ENCODE assay signal across 7 mouse cellular contexts in the genomic region with DNA sequence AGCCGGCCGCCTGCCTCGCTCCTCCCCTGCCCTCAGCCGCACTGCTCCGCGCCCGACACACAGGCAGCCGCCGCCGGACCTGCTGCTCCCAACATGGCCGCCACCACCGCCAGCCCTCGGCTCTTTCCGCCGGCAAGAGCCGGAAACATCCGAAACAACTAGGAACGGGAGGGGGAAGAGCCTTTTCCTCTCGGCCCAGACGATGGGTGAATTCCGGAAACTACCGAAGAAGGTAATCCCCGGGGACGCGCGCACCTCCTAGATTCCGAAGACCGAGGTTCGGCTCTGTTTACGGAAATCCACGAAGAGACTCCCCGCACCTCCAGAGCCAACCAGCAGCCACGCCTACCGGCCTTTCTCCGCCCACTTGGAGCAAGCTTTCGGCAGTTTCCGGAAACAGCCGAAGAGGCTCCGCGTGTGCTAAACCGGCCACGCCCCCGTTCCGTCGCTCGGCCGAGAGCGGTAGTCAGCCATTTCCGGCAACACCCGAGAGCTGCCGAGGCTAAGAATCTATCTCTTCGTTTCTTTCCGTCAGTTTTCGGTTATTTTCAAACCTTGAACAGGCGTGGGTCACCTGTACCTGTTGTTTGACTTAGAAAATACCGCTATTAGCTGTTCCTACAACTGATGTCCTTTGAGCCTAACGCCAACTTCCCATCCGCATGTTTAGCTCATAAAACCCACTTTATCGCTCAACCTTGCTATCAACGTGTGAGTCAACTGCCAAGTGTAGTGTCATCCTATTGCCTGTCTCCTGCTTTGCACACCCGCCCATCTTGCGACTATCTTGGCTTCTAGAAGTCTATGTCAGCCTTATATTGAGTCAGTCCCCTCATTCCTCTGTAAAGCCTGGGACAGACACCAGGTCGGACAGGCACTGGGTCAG. TPM values are rescaled to one million over a fixed set of nuclear protein-coding genes. Genes with fewer than 3 reads are reported as not detected.
A peak's percentile ranks its signal among the peaks of the same experiment; 100 is the strongest.
DNase-seq lines count a peak whose midpoint lies in the region; ATAC-seq lines count a peak whose summit lies in the region.

A gene (minus strand): TSS at position 349 of the 886 bp plus-strand sequence.

- peak within 1 kb of the TSS; percentile 87 for H3K9ac ChIP-seq in intestine, embryonic 16.5 days (ENCODE audit: low read depth, low read length)
- peak within 1 kb of the TSS; percentile 98 for H3K9ac ChIP-seq in midbrain, embryonic 11.5 days (ENCODE audit: low read length)

- H3K4me2 ChIP-seq in intestine, embryonic 16.5 days (ENCODE audit: low read depth, low read length) = peak within 1 kb of the TSS; percentile 93
- H3K4me2 ChIP-seq in midbrain, embryonic 11.5 days = peak within 1 kb of the TSS; percentile 90

- peak; percentile 93 for ATAC-seq in intestine, embryonic 16.5 days
- ATAC-seq in midbrain, embryonic 11.5 days (ENCODE audit: low FRiP score) = peak; percentile 96

- H3K36me3 ChIP-seq in intestine, embryonic 16.5 days (ENCODE audit: control insufficient read depth, insufficient read depth, low read length) = no peaks in the 10 kb centered on the region
- no peaks in the 10 kb centered on the region for H3K36me3 ChIP-seq in midbrain, embryonic 11.5 days (ENCODE audit: control insufficient read depth, insufficient read depth, low read length)

- DNase-seq in adrenal gland, adult 8-10 months = peak; percentile 99
- DNase-seq in embryo, embryonic 9.5 days (ENCODE audit: extremely low spot score) = peak; percentile 98
- peak; percentile 97 to 100 for DNase-seq in gastrocnemius, postnatal 4 days (ENCODE audit: low spot score in 2 of 2)
- DNase-seq in left cerebral cortex, postnatal 36 days (ENCODE audit: low spot score in 2 of 2) = peak; percentile 98 to 99
- peak; percentile 100 for DNase-seq in midbrain, embryonic 11.5 days (ENCODE audit: low spot score, missing footprints)
- DNase-seq in skeletal muscle tissue, adult 2 months (ENCODE audit: low read depth, low spot score) = peak; percentile 100

- WGBS in intestine, embryonic 16.5 days = 1% methylated on average over 63 of the region's 63 CpGs
- WGBS in midbrain, embryonic 11.5 days = 2% methylated on average over 63 of the region's 63 CpGs

- peak within 1 kb of the TSS; percentile 74 for H3K4me3 ChIP-seq in intestine, embryonic 16.5 days (ENCODE audit: low read length)
- H3K4me3 ChIP-seq in midbrain, embryonic 11.5 days (ENCODE audit: low read depth, low read length) = peak within 1 kb of the TSS; percentile 91

- H3K9me3 ChIP-seq in intestine, embryonic 16.5 days (ENCODE audit: control insufficient read depth, low read length) = no peaks in the 10 kb centered on the region
- H3K9me3 ChIP-seq in midbrain, embryonic 11.5 days (ENCODE audit: control insufficient read depth, low read length) = no peaks in the 10 kb centered on the region

- intact Hi-C loops in left cerebral cortex, postnatal 36 days (cut with DNase I) = loop anchor here (2.0 to 10.0 kb wide), 5 partner anchors 39 to 287 kb away; a partner anchor contains a TSS

- H3K27ac ChIP-seq in intestine, embryonic 16.5 days (ENCODE audit: low read length) = peak within 1 kb of the TSS; percentile 86
- peak within 1 kb of the TSS; percentile 74 for H3K27ac ChIP-seq in midbrain, embryonic 11.5 days (ENCODE audit: low read depth, low read length)

- H3K27me3 ChIP-seq in intestine, embryonic 16.5 days (replicated peaks; ENCODE audit: control insufficient read depth, insufficient read depth, low read length) = no peaks in the 10 kb centered on the region
- no peaks in the 10 kb centered on the region for H3K27me3 ChIP-seq in midbrain, embryonic 11.5 days (ENCODE audit: control insufficient read depth, insufficient read depth, low read length)

- peaks cover 35% of the 10 kb centered on the region for H3K4me1 ChIP-seq in intestine, embryonic 16.5 days (ENCODE audit: control insufficient read depth, insufficient read depth, low read length)
- H3K4me1 ChIP-seq in midbrain, embryonic 11.5 days (ENCODE audit: control insufficient read depth, insufficient read depth, low read length) = peaks cover 25% of the 10 kb centered on the region

RNA-seq across cellular contexts. Expression of the gene that starts here (rescaled TPM):
- total RNA-seq in adrenal gland, adult 8-10 months (2022) = 10 to 100 TPM; 66.7 to 95.6 (median 79.8) TPM
- total RNA-seq in gastrocnemius, postnatal 4 days (2021) = 10 to 100 TPM; 45.1 to 46.3 TPM
- polyA plus RNA-seq in intestine, embryonic 16.5 days (2015; fragmentation: Nextera tagmentation; extraction: Ambion mirVana) = 39.1 and 41.4 TPM in 2 replicates
- 100 to 1,000 TPM; 134 to 160 TPM for total RNA-seq in left cerebral cortex, postnatal 36 days (2021)
- 43.0 and 53.9 TPM in 2 replicates for polyA plus RNA-seq in midbrain, embryonic 11.5 days (2014; fragmentation: Nextera tagmentation; extraction: Ambion mirVana)

Comparison
In these comparisons a context has a peak if more than half of its experiments do, and no peak if none do; other contexts are left out.
1. Peak in every context shown above with its lines: DNase-seq, ATAC-seq, H3K4me3 ChIP-seq and H3K27ac ChIP-seq.